Mouse (Mus musculus) intestine, embryonic 15.5 days (tissue): ENCODE data around the gene Ube2l3. TPM values are rescaled to one million over a fixed set of nuclear protein-coding genes. Genes with fewer than 3 reads are reported as not detected.
"Not testable (repeated sequence)": the region's sequence is repeated elsewhere in the genome, so short reads cannot be mapped to it uniquely, and the experiment has no call there.

Experiments
- ATAC-seq: fragments of 200-750 bp; cut with Nextera tagmentation; 2 replicates; pipeline ENCODE4 v1.8.0; 2017; ENCODE audit warnings: moderate TSS enrichment, moderate library complexity
- H3K27ac ChIP-seq: fragments of 300-500 bp; sonication (generic); 2 replicates; pipeline ENCODE4 v1.5.1; 2015; ENCODE audit warnings: mild to moderate bottlenecking, inconsistent platforms
- H3K27me3 ChIP-seq: fragments of 300-500 bp; sonication (generic); replicated peaks from 2 replicates; pipeline ENCODE4 v1.6.1; 2015; ENCODE audit warnings: inconsistent platforms
- H3K36me3 ChIP-seq: fragments of 300-500 bp; sonication (generic); 2 replicates; pipeline ENCODE4 v1.6.1; 2015; ENCODE audit warnings: inconsistent platforms
- H3K4me1 ChIP-seq: fragments of 300-500 bp; sonication (generic); replicated peaks from 2 replicates; pipeline ENCODE4 v1.6.1; 2015; ENCODE audit warnings: inconsistent platforms
- H3K4me2 ChIP-seq: fragments of 300-500 bp; sonication (generic); replicated peaks from 2 replicates; pipeline ENCODE4 v1.6.1; 2015; ENCODE audit warnings: mild to moderate bottlenecking, inconsistent platforms
- H3K4me3 ChIP-seq: fragments of 300-500 bp; sonication (generic); replicated peaks from 2 replicates; pipeline ENCODE4 v1.5.1; 2015; ENCODE audit warnings: inconsistent platforms
- H3K9ac ChIP-seq: fragments of 300-500 bp; sonication (generic); 2 replicates; pipeline ENCODE4 v1.6.1; 2015; ENCODE audit warnings: inconsistent platforms
- H3K9me3 ChIP-seq: fragments of 300-500 bp; sonication (generic); 2 replicates; pipeline ENCODE4 v1.6.1; 2016; ENCODE audit warnings: inconsistent platforms
- WGBS: fragments of 180-500 bp; shearing (Covaris S2); methylation state at CpG from one replicate; pipeline ENCODE4 v1.1.7; 2015; 5-methylcytosine and 5-hydroxymethylcytosine counted together
- polyA plus RNA-seq: library from polyadenylated mRNA; unstranded; fragments of >200 nt; fragmentation: Nextera tagmentation; extraction: Ambion mirVana; gene quantifications from 2 replicates; pipeline ENCODE4 v1.2.1, GENCODE M21; 2015

Gene Ube2l3
- polyA plus RNA-seq, 1 experiment from 2014 or later = 386 TPM

- H3K27me3 ChIP-seq = no peaks in the 10 kb centered on the region
- H3K4me2 ChIP-seq = peak within 1 kb of the TSS; percentile 95
- peaks cover 35% of the 10 kb centered on the region for H3K4me1 ChIP-seq
- H3K9ac ChIP-seq = peak within 1 kb of the TSS; percentile 92
- no peaks in the 10 kb centered on the region for H3K36me3 ChIP-seq
- peak; percentile 98 for ATAC-seq
- H3K4me3 ChIP-seq = peak within 1 kb of the TSS; percentile 95
- 1% methylated on average over 59 of the region's 59 CpGs for WGBS
- H3K9me3 ChIP-seq = no peaks in the 10 kb centered on the region
- H3K27ac ChIP-seq = peak within 1 kb of the TSS; percentile 94
Observed at GRCm38 (mm10) chr16:17232794-17233701, 30.6 kb upstream of the Ube2l3 start, which contains the start of gene Hic2. Gene Hic2 (plus strand): TSS chr16:17233572.

GRCm38 (mm10) chr16:17231523-17231922 lies 29.1 kb upstream of the Ube2l3 start:
- not testable (repeated sequence) for H3K9me3 ChIP-seq, H3K27ac ChIP-seq, H3K36me3 ChIP-seq, ATAC-seq, H3K4me2 ChIP-seq, H3K9ac ChIP-seq, H3K27me3 ChIP-seq, H3K4me3 ChIP-seq
- H3K4me1 ChIP-seq = peaks cover 28% of the 10 kb centered on the region
- 85% methylated on average over 2 of the region's 2 CpGs for WGBS

GRCm38 (mm10) chr16:17226496-17226895 lies 24.0 kb upstream of the Ube2l3 start:
- Histone ChIP-seq H3K4me1 (0 out of 2 replicates have a peak, but pooled peaks cover 3% of the 10 kb centered on the region), H3K9me3 (no peaks in the 10 kb centered on the region), H3K9ac (no peak overlapping the region), H3K4me2 (no peak overlapping the region), H3K4me3 (no peak overlapping the region), H3K27ac (no peak overlapping the region), H3K27me3 (no peaks in the 10 kb centered on the region), H3K36me3 (no peaks in the 10 kb centered on the region)
- ATAC-seq = no peak

- no peak overlapping the region for H3K27ac ChIP-seq
- WGBS = 74% methylated on average over 5 of the region's 5 CpGs
- H3K9me3 ChIP-seq = no peaks in the 10 kb centered on the region
- ATAC-seq = peak; percentile 70
- no peak overlapping the region for H3K4me3 ChIP-seq
- H3K27me3 ChIP-seq = no peaks in the 10 kb centered on the region
- H3K4me1 ChIP-seq = 0 out of 2 replicates have a peak, but pooled peaks cover 3% of the 10 kb centered on the region
- no peak overlapping the region for H3K9ac ChIP-seq
- no peaks in the 10 kb centered on the region for H3K36me3 ChIP-seq
- no peak overlapping the region for H3K4me2 ChIP-seq
Observed at GRCm38 (mm10) chr16:17225584-17225983, 23.1 kb upstream of the Ube2l3 start.

GRCm38 (mm10) chr16:17222197-17222596 lies 19.7 kb upstream of the Ube2l3 start:
- no peaks in the 10 kb centered on the region for H3K27me3 ChIP-seq
- peak; percentile 100 for ATAC-seq
- no peak overlapping the region for H3K4me3 ChIP-seq
- H3K9me3 ChIP-seq = no peaks in the 10 kb centered on the region
- no peak overlapping the region for H3K9ac ChIP-seq
- 0 out of 2 replicates have a peak, but pooled peaks cover 8% of the 10 kb centered on the region for H3K4me1 ChIP-seq
- no peak overlapping the region for H3K27ac ChIP-seq
- 29% methylated on average over 25 of the region's 25 CpGs for WGBS
- no peak overlapping the region for H3K4me2 ChIP-seq
- H3K36me3 ChIP-seq = no peaks in the 10 kb centered on the region

GRCm38 (mm10) chr16:17220127-17220733 lies 17.8 kb upstream of the Ube2l3 start:
- H3K9me3 ChIP-seq = no peaks in the 10 kb centered on the region
- no peaks in the 10 kb centered on the region for H3K36me3 ChIP-seq
- H3K4me3 ChIP-seq = no peak overlapping the region
- H3K27ac ChIP-seq = peak overlapping the region; percentile 74
- peak; percentile 71 for ATAC-seq
- 26% methylated on average over 7 of the region's 7 CpGs for WGBS
- H3K27me3 ChIP-seq = no peaks in the 10 kb centered on the region
- no peak overlapping the region; the same call in 1 of the 2 replicates for H3K9ac ChIP-seq
- H3K4me2 ChIP-seq = no peak overlapping the region
- 0 out of 2 replicates have a peak, but pooled peaks cover 5% of the 10 kb centered on the region for H3K4me1 ChIP-seq

DNA sequence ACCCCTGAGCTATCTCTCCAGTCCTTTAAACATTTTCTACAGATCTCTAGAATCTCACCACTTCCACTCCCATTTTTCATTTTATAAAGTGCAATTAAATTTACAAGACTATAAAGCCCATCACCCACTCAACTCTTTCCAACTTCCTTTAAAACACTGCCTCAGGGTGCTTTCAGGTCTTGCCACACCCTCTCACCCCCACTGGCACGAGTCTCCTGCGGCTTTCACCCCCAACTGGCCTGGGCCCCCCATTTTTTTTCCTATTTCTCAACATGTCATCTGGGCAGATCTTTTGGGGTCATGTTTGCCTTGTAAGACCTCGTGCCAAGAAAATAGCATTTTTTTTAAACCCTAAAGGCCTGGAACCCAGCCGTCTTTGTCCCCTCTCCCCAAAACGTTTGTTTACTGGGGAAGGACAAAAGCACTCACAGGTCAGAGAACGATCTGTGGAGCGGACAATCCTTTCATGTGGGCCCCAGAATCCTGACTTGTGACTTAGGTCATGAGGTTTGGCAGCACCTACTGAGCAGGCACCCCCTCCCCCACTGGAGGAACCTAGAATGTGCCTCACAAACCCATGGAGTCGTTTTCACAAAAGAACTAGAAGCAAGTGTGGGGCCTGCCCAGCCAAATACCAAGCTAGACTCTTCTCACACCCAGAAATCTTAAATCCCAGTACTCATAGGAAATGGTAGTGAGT lies 14.6 kb upstream of the Ube2l3 start:
- 44% methylated on average over 8 of the region's 8 CpGs for WGBS
- no peak overlapping the region for H3K4me2 ChIP-seq
- no peaks in the 10 kb centered on the region for H3K36me3 ChIP-seq
- H3K27me3 ChIP-seq = no peaks in the 10 kb centered on the region
- ATAC-seq = no peak
- H3K9me3 ChIP-seq = no peaks in the 10 kb centered on the region
- 0 out of 2 replicates have a peak, but pooled peaks cover 5% of the 10 kb centered on the region for H3K4me1 ChIP-seq
- H3K27ac ChIP-seq = no peak overlapping the region
- H3K4me3 ChIP-seq = no peak overlapping the region
- no peak overlapping the region for H3K9ac ChIP-seq

GRCm38 (mm10) chr16:17209981-17210838 lies 7.8 kb upstream of the Ube2l3 start:
- peak overlapping the region; percentile 39 for H3K9ac ChIP-seq
- WGBS = 9% methylated on average over 48 of the region's 48 CpGs
- no peak overlapping the region for H3K27ac ChIP-seq

DNA sequence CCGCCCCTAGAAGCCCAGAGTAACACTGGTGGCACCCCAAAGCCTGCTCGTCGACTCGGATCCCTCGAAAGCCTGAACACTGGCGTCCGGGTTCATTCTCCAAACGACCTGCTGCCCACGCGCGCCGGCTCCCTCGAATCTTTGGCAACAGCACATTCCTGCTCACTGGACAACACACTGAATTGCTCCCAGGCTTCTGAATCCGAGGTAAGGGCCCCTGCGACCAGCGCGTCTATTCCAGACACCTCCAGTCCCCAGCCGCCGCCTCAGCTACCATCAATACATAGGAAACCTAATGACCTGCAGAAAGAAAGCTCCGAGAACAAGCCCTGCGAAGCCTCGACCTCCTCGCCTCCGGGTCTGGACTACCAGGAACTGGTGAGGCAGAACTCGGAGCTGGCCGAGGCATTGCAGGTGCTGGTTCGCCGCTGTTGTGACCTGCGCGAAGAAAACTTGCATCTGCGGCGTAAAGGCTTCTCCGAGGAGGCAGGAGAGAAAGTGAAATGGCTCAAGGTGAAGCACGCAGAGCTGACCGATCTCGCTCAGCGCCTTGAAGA lies 7.0 kb upstream of the Ube2l3 start:
- peak overlapping the region; percentile 97 for H3K4me2 ChIP-seq
- peak overlapping the region; percentile 57 for H3K4me3 ChIP-seq
- no peaks in the 10 kb centered on the region for H3K9me3 ChIP-seq
- peak overlapping the region; percentile 31 for H3K9ac ChIP-seq
- no peaks in the 10 kb centered on the region for H3K36me3 ChIP-seq
- peaks cover 16% of the 10 kb centered on the region for H3K4me1 ChIP-seq
- 3% methylated on average over 37 of the region's 37 CpGs for WGBS
- ATAC-seq = peak; percentile 17
- H3K27me3 ChIP-seq = 0 out of 2 replicates have a peak, but pooled peaks cover 3% of the 10 kb centered on the region
- H3K27ac ChIP-seq = no peak overlapping the region

More at GRCm38 (mm10) chr16:17209981-17210838, 7.8 kb upstream of the Ube2l3 start:
- Histone ChIP-seq H3K4me2 (peak overlapping the region; percentile 97), H3K4me1 (peaks cover 16% of the 10 kb centered on the region), H3K9me3 (no peaks in the 10 kb centered on the region), H3K4me3 (peak overlapping the region; percentile 57), H3K27me3 (0 out of 2 replicates have a peak, but pooled peaks cover 3% of the 10 kb centered on the region), H3K36me3 (no peaks in the 10 kb centered on the region)
- ATAC-seq = peak; percentile 90

GRCm38 (mm10) chr16:17208389-17209361 lies 6.2 kb upstream of the Ube2l3 start, which contains the start of gene Rimbp3:
Gene Rimbp3 (plus strand): TSS chr16:17208603.
- no peaks in the 10 kb centered on the region for H3K9me3 ChIP-seq
- H3K27ac ChIP-seq = peak within 1 kb of the TSS; percentile 51; the same call in 1 of the 2 replicates
- H3K4me1 ChIP-seq = peaks cover 16% of the 10 kb centered on the region
- no peaks in the 10 kb centered on the region for H3K36me3 ChIP-seq
- peak; percentile 80 for ATAC-seq
- peak within 1 kb of the TSS; percentile 97 for H3K4me2 ChIP-seq
- H3K27me3 ChIP-seq = 0 out of 2 replicates have a peak, but pooled peaks cover 3% of the 10 kb centered on the region
- peak within 1 kb of the TSS; percentile 57 for H3K4me3 ChIP-seq
- H3K9ac ChIP-seq = peak within 1 kb of the TSS; percentile 52
- 1% methylated on average over 85 of the region's 85 CpGs for WGBS
